Mouse (Mus musculus) G1E (cell line): ENCODE data around the gene Wdsub1.

Experiments used
- CTCF ChIP-seq: IDR thresholded peaks from 2 replicates; pipeline ENCODE4 v1.5.1; 2012; ENCODE audit warnings: low read depth, low read length, inconsistent platforms, mixed read lengths
- GATA1 ChIP-seq: IDR thresholded peaks from 2 replicates; pipeline ENCODE4 v1.6.1; 2012; ENCODE audit warnings: borderline replicate concordance, low read length, inconsistent platforms, mixed read lengths
- GATA2 ChIP-seq: IDR thresholded peaks from 2 replicates; pipeline ENCODE4 v1.6.1; 2012; ENCODE audit warnings: low read depth, low read length, inconsistent platforms, borderline replicate concordance
- POLR2AphosphoS5 ChIP-seq: IDR thresholded peaks from 2 replicates; pipeline ENCODE4 v1.6.1; 2012; ENCODE audit warnings: low read depth, low read length, inconsistent platforms; ENCODE audit not compliant: insufficient replicate concordance

DNA sequence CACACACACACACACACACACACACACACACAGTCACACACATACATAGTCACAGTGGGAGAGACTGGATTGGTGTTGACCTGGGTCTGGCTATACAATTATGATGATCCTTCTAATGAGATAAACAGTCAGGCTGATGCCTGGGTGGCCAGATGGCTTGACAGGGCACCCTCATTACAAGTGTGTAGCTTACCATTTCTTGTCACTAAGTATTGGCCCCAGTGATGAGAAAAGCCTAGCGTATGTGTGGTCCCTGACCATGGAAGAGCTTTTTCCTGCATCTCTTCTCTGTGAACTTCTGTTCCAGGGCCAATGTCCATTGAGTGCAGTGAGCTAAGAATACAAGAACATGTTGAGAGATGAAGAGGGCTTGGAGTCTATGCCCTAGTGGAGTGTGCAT lies 69.8 kb downstream of the Wdsub1 start:
- no peak for TF ChIP-seq CTCF
- TF ChIP-seq POLR2AphosphoS5 = no peak
- no peak for TF ChIP-seq GATA2
- TF ChIP-seq GATA1 = no peak
